Mouse (Mus musculus) heart, embryonic 11.5 days (tissue): ENCODE measurements around the gene H2-Ob. TPM values are rescaled to one million over a fixed set of nuclear protein-coding genes. Genes with fewer than 3 reads are reported as not detected.

Experiments used
- ATAC-seq: fragments of 200-750 bp; cut with Nextera tagmentation; replicated peaks from 2 replicates; pipeline ENCODE4 v1.8.0; 2017; ENCODE audit warnings: moderate library complexity; ENCODE audit not compliant: insufficient number of reproducible peaks, low FRiP score, low TSS enrichment
- H3K27ac ChIP-seq: fragments of 300-500 bp; sonication (generic); 2 replicates; pipeline ENCODE4 v1.5.1; 2014; ENCODE audit warnings: mild to moderate bottlenecking, low read depth, low read length
- H3K27me3 ChIP-seq: fragments of 300-500 bp; sonication (generic); 2 replicates; pipeline ENCODE4 v1.6.1; 2014; ENCODE audit warnings: mild to moderate bottlenecking, low read length, mixed read lengths; ENCODE audit not compliant: control insufficient read depth, insufficient read depth
- H3K36me3 ChIP-seq: fragments of 300-500 bp; sonication (generic); 2 replicates; pipeline ENCODE4 v1.6.1; 2014; ENCODE audit warnings: mild to moderate bottlenecking, low read length, moderate library complexity, mixed read lengths; ENCODE audit not compliant: control insufficient read depth, insufficient read depth
- H3K4me1 ChIP-seq: fragments of 300-500 bp; sonication (generic); 2 replicates; pipeline ENCODE4 v1.6.1; 2014; ENCODE audit warnings: low read length; ENCODE audit not compliant: control insufficient read depth, insufficient read depth
- H3K4me2 ChIP-seq: fragments of 300-500 bp; sonication (generic); 2 replicates; pipeline ENCODE4 v1.6.1; 2014; ENCODE audit warnings: mild to moderate bottlenecking, moderate library complexity
- H3K4me3 ChIP-seq: fragments of 300-500 bp; sonication (generic); 2 replicates; pipeline ENCODE4 v1.5.1; 2014; ENCODE audit warnings: low read depth, low read length
- H3K9ac ChIP-seq: fragments of 300-500 bp; sonication (generic); 2 replicates; pipeline ENCODE4 v1.6.1; 2014; ENCODE audit warnings: mild to moderate bottlenecking, low read depth, low read length, moderate library complexity
- H3K9me3 ChIP-seq: fragments of 300-500 bp; sonication (generic); replicated peaks from 2 replicates; pipeline ENCODE4 v1.6.1; 2016; ENCODE audit warnings: low read length; ENCODE audit not compliant: control insufficient read depth
- WGBS: fragments of 180-500 bp; shearing (Covaris S2); extraction: QIAGEN DNeasy Blood & Tissue Kit; methylation state at CpG from one replicate; pipeline ENCODE4 v1.1.7; 2014; ENCODE audit not compliant: insufficient replicate concordance; 5-methylcytosine and 5-hydroxymethylcytosine counted together
- polyA plus RNA-seq: library from polyadenylated mRNA; unstranded; fragments of >200 nt; fragmentation: Nextera tagmentation; extraction: Ambion mirVana; gene quantifications from 2 replicates; pipeline ENCODE4 v1.2.1, GENCODE M21; 2014

H2-Ob gene
- polyA plus RNA-seq, 1 experiment from 2014 or later: not detected

- Histone ChIP-seq H3K9me3 (no peaks in the 10 kb centered on the region), H3K4me2 (no peak overlapping the region), H3K4me1 (no peaks in the 10 kb centered on the region; the same call in 1 of the 2 replicates), H3K27me3 (peaks cover 8% of the 10 kb centered on the region; the same call in 1 of the 2 replicates), H3K36me3 (no peaks in the 10 kb centered on the region), H3K9ac (no peak overlapping the region), H3K27ac (no peak overlapping the region), H3K4me3 (no peak overlapping the region)
- WGBS: 75% methylated on average over 2 of the region's 2 CpGs
- ATAC-seq: no peak
These were observed 30.0 kb downstream of the H2-Ob start for GRCm38 (mm10) chr17:34268748-34269147.

GRCm38 (mm10) chr17:34269817-34270216, 31.1 kb downstream of the H2-Ob start:
- ATAC-seq: no peak

GRCm38 (mm10) chr17:34270230-34270629, 31.5 kb downstream of the H2-Ob start:
- no peaks in the 10 kb centered on the region for H3K4me1 ChIP-seq
- H3K9me3 ChIP-seq: no peaks in the 10 kb centered on the region
- ATAC-seq: no peak
- no peaks in the 10 kb centered on the region for H3K27me3 ChIP-seq
- H3K9ac ChIP-seq: no peak overlapping the region
- no peak overlapping the region for H3K4me3 ChIP-seq
- WGBS: 84% methylated on average over 2 of the region's 2 CpGs
- H3K27ac ChIP-seq: no peak overlapping the region
- no peaks in the 10 kb centered on the region for H3K36me3 ChIP-seq
- no peak overlapping the region for H3K4me2 ChIP-seq

More at GRCm38 (mm10) chr17:34269817-34270216, 31.1 kb downstream of the H2-Ob start:
- Histone ChIP-seq H3K36me3 (no peaks in the 10 kb centered on the region), H3K4me3 (no peak overlapping the region), H3K27ac (no peak overlapping the region), H3K4me2 (no peak overlapping the region), H3K9ac (no peak overlapping the region), H3K9me3 (no peaks in the 10 kb centered on the region), H3K4me1 (no peaks in the 10 kb centered on the region), H3K27me3 (0 out of 2 replicates have a peak, but pooled peaks cover 3% of the 10 kb centered on the region)
- 64% methylated on average over 4 of the region's 4 CpGs for WGBS

DNA sequence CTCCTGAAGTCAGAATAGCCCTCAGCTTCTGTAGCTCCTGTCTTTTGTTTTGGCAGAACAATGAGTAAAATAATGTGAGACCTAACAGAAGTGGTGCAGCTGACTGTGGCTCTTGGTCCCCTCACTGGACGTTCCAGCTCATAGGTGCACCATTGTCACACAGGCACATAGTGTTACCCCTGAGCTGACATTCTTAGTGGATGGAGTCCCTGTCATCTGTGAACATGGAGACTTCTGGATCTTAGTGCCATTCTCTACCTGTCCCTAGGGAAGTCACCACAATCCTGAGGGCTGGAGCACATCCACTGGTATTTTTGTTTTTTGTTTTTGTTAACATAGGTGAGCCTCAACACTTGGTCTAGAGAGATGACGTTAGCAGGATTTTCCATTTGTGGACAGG, 32.2 kb downstream of the H2-Ob start:
- no peak overlapping the region for H3K27ac ChIP-seq
- H3K4me1 ChIP-seq: no peaks in the 10 kb centered on the region
- ATAC-seq: no peak
- 63% methylated on average over 2 of the region's 2 CpGs for WGBS
- H3K9ac ChIP-seq: no peak overlapping the region
- no peaks in the 10 kb centered on the region for H3K27me3 ChIP-seq
- H3K4me2 ChIP-seq: no peak overlapping the region
- no peak overlapping the region for H3K4me3 ChIP-seq
- no peaks in the 10 kb centered on the region for H3K36me3 ChIP-seq
- H3K9me3 ChIP-seq: no peaks in the 10 kb centered on the region

- WGBS: 83% methylated on average over 1 of the region's 1 CpGs
- H3K36me3 ChIP-seq: no peaks in the 10 kb centered on the region
These were observed 33.4 kb downstream of the H2-Ob start for GRCm38 (mm10) chr17:34272102-34272501.

DNA sequence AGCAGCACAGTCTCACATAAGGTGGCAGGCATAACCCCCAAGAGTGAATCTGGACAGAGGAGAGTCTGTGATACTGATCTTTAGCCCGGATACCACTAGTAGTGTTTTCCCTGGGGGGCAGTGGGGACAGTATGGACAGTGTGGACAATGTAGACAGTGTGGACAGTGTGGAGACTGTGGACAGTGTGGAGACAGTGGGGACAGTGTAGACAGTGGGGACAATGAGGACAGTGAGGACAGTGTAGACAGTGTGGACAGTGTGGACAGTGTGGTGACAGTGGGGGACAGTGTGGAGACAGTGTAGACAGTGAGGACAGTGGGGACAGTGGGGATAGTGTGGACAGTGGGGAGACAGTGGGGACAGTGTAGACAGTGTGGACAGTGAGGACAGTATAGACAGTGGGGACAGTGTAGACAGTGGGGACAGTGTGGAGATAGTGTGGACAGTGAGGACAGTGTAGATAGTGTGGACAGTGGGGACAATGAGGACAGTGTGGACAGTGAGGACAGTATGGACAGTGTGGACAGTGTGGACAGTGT, 41.9 kb downstream of the H2-Ob start:
- Histone ChIP-seq H3K9ac (no peak overlapping the region), H3K4me1 (no peaks in the 10 kb centered on the region), H3K27me3 (peaks cover 6% of the 10 kb centered on the region; the same call in 1 of the 2 replicates), H3K4me3 (no peak overlapping the region), H3K9me3 (no peaks in the 10 kb centered on the region), H3K36me3 (no peaks in the 10 kb centered on the region), H3K27ac (no peak overlapping the region), H3K4me2 (no peak overlapping the region)
- 79% methylated on average over 1 of the region's 1 CpGs for WGBS
- ATAC-seq: no peak

More at GRCm38 (mm10) chr17:34272102-34272501, 33.4 kb downstream of the H2-Ob start:
- no peak overlapping the region for H3K4me2 ChIP-seq
- H3K27ac ChIP-seq: no peak overlapping the region
- H3K9me3 ChIP-seq: no peaks in the 10 kb centered on the region
- no peaks in the 10 kb centered on the region for H3K4me1 ChIP-seq
- no peaks in the 10 kb centered on the region for H3K27me3 ChIP-seq
- no peak overlapping the region for H3K9ac ChIP-seq
- ATAC-seq: no peak
- no peak overlapping the region for H3K4me3 ChIP-seq

DNA sequence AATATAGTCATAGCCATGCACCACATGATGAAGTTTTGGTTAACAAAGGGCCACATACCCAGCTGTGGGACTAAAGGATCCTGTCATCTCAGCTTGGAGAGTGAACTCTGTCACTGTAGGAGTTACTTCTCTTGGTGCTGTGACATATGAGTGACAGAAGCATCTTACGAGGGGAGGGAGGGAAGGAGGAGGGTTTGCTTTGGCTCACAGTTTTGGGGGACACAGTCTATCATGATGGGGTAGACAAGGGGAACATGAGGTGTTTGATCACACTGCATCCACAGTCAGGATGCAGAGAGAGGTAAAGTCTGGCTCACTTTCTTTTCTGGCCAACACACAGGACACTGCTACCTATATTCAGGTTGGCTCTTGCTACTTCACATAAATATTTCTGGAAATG, 43.1 kb downstream of the H2-Ob start:
- Histone ChIP-seq H3K4me3 (no peak overlapping the region), H3K4me1 (no peaks in the 10 kb centered on the region), H3K9ac (no peak overlapping the region), H3K9me3 (no peaks in the 10 kb centered on the region), H3K4me2 (no peak overlapping the region), H3K27me3 (peaks cover 6% of the 10 kb centered on the region; the same call in 1 of the 2 replicates), H3K27ac (no peak overlapping the region), H3K36me3 (no peaks in the 10 kb centered on the region)
- WGBS: 63% methylated on average over 1 of the region's 1 CpGs
- no peak for ATAC-seq

- H3K4me3 ChIP-seq: no peak overlapping the region
- H3K9ac ChIP-seq: no peak overlapping the region
- WGBS: 68% methylated on average over 4 of the region's 4 CpGs
- no peaks in the 10 kb centered on the region for H3K36me3 ChIP-seq
- H3K9me3 ChIP-seq: no peaks in the 10 kb centered on the region
- ATAC-seq: no peak
- no peak overlapping the region for H3K4me2 ChIP-seq
- H3K27ac ChIP-seq: no peak overlapping the region
- H3K27me3 ChIP-seq: peaks cover 6% of the 10 kb centered on the region; the same call in 1 of the 2 replicates
- H3K4me1 ChIP-seq: no peaks in the 10 kb centered on the region
These were observed 46.7 kb downstream of the H2-Ob start for GRCm38 (mm10) chr17:34285371-34285770.

DNA sequence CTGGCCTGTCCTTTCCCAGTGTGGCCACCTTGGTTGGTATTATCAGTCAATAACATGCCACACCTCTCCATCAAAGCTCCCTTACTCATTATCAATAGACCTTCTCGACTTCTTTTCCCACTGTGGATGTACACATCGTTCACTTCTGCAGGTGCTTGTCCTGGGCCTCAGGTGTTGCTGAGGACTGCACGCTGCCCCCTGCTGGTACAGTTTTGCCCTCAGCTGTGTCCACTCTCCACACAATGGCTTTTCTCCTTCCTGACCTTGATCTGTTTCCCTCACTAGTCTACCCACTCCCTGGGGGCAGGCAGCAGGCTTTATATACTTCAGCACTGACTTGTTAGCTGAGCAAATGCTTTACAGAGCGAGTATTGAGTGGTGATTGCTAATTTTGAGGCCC, 47.1 kb downstream of the H2-Ob start:
- Histone ChIP-seq H3K27ac (no peak overlapping the region), H3K9me3 (no peaks in the 10 kb centered on the region), H3K4me3 (no peak overlapping the region), H3K9ac (no peak overlapping the region), H3K4me1 (no peaks in the 10 kb centered on the region), H3K27me3 (0 out of 2 replicates have a peak, but pooled peaks cover 3% of the 10 kb centered on the region), H3K4me2 (no peak overlapping the region), H3K36me3 (no peaks in the 10 kb centered on the region)
- no peak for ATAC-seq
- WGBS: 40% methylated on average over 4 of the region's 4 CpGs
